Mouse (Mus musculus): ENCODE measurements around the gene Tnfrsf1b.

The Tnfrsf1b gene

DNA sequence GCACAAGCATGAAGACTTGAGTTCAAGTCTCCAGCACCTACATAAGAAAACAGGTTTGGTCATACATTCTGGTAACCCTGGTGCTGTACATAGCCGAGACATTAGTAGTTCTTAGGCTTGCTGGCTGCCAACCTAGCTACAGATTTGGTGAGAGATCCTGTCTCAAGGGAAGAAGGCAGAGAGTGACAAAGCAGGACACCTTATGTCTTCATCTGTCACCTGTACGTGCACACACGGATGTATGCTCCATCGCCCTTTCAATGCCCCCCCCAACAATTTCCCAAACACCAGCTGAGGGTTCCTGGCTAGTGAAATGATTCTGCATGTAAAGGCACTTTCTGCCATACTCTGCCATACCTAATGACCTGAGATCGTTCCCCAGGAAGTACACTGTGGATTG is 9.5 kb upstream of the Tnfrsf1b start:
- no peak for DNase-seq (ENCODE audit: low spot score)

DNA sequence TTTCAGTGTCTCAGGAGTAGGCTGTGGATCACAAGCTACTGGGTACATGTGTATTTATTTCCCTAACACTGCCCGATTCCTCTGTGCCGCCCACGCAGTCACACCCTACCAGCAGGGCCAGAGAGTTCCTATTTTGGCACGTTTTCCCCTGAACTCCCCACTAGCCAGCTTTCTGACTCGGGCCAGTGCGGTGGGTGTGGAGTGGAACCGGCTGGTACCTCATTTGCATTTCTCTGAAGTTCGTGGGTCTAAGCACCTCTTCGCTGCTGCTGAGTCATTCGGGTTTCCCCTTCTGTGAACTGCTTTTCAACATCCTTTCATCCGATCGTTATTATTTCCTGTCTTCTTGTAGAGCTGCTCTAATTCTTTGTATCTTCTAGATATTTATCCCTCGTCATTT is 7.7 kb upstream of the Tnfrsf1b start:
- DNase-seq (ENCODE audit: low spot score): peak; percentile 85

DNA sequence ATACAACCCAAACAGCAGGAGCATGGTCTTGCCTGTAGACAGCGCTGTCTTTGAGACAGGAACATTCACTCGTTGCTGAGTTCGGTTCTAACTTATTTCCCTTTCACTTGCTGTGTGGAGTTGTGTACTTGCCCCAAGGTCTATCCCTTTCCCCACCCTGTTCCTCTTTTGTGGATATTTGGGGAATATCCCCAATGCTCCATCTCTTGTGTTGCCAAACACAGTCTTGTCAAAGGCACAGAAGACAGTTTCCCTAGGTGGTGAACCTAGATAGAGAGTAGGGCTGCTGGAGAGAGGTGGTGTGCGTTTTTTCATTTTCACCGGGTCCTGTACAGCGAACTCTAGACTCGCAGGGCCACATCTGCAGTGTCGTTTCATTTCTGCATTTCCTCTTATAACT is 5.9 kb upstream of the Tnfrsf1b start:
- no peak for DNase-seq (ENCODE audit: low spot score)

DNA sequence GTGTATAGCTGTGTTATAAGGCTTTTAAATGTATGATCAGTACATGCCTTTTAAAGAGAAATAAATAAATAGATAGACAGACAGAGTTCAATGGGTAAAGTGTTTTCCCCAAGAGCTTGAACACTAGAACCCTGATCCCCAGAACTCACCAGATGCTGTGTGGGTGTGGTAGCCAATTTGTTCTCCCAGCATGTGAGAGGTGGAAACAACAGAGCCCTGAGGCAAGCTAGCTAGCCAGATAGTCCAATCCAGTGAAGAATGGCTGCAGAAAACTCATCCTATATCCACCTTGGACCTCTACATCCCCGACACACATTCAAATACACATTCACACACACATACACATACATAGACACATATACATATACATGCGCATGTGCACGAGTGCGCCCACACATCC is 4.9 kb upstream of the Tnfrsf1b start:
- DNase-seq (ENCODE audit: low spot score): no peak

DNA sequence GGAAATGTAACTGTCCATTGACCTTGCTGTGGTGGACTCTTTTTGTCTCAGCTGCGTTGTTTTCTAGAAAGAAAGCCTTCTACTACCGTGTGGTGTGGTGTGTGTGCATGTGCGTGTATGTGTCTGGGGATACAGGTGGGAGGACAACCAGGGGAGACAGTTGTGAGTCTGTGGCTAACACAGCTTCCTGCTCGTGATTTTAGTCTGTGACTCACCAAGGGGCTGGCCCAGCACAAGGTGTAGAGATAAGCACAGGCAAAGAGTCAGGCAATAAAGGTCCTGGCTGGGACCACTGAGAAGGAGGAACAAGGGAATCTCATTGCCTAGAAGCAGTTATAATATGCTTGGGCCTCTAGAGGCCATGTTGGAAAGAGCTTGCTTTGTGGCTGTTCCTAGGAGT is 3.3 kb upstream of the Tnfrsf1b start:
- peak; percentile 69 for DNase-seq (ENCODE audit: low spot score)

DNA sequence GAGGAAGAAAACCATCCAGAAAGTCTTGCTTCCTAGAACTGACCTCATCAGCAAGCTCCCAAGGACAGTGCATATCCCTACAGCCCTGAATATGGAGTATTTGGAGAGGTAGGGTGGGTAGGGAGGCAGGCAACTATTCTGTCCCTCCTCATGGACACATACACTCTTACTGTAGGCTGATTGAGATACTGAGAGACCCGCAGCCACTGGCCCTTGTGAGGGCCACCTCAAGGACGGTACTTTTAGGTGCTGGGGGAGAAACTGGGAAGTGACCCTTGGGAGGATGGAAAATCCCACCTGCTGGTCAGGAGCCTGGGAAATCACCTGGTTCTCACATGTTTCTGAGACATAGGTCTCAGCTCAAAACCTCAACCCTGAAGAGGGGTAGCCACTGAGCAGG is 886 bp upstream of the Tnfrsf1b start:
- DNase-seq (ENCODE audit: low spot score): no peak

DNA sequence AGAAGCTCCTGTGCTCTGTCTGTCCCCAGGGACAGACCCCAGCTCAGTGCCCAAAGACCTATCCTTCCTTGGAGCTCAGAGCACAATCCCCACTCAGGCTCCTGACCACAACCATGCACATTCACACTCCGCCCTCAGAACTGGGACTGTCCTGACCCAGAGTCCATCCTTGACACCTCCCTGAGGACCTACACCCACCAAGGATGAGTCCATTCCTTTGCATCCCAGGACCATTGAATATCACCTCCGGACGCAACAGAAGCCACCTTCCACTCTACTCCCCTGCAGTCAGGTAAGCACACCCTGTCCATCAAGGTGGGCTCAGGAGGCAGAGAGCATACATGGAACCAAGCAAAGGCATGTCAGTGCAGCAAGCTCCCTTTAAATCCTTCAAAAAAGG is 1.1 kb downstream of the Tnfrsf1b start:
- no peak for DNase-seq (ENCODE audit: low spot score)

DNA sequence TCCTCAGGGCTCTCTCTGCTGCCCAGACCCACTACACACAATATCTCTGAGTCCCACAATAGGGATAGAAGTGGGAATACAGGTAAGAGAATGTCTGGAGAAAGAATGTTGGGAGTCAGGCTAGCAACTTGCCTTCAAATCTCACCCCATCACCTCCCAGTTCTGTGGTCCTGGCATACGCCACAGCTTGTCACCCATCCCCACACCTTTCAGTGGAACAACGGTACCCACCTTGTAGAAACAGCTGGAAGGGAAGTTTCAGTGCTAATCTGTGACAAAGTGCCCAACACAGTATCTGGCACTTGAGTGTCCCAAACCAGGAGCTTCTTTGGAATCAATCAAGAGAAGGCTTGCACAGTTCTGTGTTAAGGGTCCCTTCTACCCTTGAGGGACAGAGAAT is 2.0 kb downstream of the Tnfrsf1b start:
- DNase-seq (ENCODE audit: low spot score): no peak

DNA sequence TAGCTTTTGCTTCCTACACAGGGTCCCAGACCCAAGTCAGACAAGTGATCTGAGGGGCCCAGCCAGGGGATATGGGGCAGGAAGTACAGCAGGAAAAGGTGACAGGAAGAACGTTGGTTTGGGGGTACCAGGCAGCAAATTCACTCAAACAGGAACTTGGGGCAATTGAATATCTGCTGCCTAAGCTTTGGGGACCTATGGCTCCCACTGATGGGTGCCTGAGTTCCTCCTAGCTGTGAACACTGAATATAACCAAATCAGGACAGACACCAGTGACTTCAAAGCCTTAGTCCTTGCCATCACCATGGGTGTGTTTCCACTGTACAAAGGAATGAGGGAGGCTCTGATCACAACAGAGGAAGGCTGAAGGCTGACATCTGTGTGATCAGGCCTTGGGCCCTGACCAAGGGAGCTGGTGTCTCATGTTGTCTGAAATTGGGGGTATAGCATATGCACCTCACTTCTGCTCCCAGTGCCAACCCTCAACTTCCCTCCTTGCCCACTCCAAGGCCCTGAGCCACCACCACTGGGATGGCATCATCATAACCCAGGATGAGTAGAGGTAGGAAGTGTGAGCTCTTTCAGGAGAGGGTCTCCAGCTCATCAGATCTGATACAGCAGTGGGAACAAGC is 3.8 kb downstream of the Tnfrsf1b start:
- no peak for DNase-seq (ENCODE audit: low spot score)

DNA sequence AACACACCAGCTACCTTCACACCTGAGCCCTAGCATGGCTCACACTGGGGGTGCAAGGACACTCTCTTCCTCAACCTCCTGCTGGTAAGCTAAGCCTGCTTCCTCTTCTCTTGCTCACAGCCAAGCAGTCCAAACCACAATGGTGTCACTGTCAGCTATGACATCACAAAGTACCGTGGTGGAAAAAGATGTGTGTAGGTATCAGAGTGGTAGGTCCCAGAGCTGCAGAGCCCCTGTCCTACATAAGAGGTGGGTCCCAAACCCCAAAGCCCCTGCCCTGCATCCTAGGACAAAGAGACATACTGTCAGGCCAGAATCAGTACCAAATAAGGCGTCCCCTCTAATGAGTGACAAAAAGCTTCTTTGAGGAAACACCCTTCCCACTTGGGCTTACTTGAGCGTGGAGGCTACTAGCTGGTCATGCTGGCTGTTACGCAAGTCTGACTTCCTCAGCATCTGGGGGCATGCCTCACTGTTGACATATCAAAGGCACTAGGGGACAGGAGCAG is 5.9 kb downstream of the Tnfrsf1b start:
- peak; percentile 82 for DNase-seq (ENCODE audit: low spot score)

DNA sequence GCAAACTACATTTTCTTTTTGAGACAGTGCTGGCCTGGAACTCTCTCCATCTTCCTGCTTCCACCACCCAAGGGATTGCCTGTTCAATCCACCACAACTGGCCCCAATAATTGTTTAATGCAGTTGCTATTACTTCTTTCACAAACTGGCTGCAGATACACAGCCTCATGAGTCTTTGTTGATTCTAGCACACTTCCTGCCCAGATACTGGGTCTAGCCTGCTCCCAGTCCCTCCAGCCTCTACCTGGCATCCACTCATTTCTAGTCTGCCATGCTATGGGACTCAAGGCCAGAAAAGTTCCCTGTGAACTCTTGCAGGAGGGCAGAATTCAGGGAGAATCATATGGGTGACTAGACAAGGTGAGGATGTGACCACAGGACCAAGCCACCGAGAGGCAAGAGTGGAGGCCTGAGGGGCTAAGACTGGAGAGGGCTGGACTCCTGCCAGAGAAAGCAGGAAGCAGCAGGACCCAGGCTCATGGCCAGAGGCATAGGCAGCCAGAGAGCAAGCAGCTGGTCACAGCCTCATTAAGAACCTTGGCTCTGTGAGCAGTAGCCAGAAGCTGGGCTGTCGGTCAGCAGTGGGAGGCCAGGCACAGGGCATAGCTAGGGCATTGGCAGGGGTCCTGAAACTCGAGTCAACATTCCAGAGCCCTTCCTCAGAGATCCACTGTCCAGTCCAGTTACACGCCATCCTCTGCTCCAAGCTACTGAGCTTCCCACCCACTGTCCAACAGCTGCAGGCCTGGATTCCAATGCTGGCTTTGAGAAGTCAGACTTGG is 7.4 kb downstream of the Tnfrsf1b start:
- no peak for DNase-seq (ENCODE audit: low spot score)

DNA sequence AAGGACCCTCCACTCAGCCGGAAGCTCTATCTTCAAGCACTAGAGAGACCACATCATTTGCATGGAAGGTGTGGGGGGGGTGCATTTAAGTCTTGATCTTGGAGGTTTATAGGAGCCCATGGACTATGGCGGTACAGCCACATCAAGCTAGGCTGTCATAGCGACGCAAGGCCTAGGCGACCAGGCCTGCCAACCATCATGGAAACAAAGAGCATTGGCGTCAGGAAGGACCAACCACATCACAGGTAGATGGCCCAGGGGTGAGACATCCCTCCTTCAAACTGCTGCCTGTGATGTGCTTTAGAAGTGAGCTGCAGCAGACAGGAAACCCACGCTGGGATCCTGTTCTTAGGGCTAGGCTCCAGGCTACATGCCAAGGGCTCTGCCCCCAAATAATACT is 10.6 kb downstream of the Tnfrsf1b start:
- peak; percentile 87 for DNase-seq (ENCODE audit: low spot score)

DNA sequence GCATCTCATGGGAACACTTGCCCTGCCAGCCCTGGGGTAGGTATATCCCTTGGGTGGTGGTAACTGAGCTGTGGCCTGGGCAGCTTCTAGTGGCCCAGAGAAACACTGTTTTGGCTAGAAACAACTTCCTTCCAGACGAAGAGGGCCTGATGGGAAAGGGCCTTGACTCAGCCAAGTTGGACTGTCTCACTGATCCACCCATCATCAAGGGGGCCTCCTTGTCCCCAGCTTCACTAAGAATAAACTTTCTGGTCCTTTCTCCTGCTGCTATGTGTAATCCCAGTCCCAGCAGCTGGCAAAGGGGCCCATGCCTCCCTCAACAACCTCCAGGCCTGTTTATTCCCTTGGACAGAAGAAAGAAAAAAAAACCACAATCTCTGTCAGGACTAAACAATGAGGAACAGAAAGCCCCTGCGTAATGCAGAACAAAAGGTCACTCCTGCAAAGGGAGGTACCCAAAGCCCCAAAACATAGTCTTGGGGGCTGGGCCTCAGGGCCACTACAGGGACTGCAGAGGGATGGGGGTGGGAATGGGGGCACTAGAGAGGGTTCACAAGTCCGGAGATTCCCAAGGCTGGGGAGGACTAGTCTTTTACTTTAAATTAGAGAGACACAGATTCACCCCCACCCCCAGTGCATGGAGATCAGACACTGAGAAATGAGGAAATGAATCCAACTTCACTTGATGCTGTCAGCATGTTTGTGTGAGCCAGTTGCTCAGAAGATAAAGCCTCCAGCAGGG is 13.0 kb downstream of the Tnfrsf1b start:
- DNase-seq (ENCODE audit: low spot score): no peak

DNA sequence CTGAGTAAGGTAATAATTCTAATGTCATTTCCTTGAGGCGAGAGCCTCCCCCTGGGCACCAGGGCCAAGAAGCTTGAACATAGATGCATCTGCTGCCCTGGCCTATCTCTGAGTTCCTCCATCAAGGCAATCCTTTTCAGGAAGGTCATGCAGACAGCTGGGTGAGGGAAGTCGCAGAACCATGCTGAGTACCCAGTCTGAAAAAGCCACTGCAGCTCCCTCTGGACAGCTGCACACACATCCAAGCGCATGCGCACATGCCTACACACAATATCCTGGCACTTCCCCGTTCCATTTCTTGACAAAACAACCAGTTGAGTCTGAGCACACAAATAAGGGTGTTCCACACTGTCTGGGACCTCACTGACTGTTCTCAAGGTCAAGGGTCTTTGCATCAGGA is 14.9 kb downstream of the Tnfrsf1b start:
- DNase-seq (ENCODE audit: low spot score): no peak

DNA sequence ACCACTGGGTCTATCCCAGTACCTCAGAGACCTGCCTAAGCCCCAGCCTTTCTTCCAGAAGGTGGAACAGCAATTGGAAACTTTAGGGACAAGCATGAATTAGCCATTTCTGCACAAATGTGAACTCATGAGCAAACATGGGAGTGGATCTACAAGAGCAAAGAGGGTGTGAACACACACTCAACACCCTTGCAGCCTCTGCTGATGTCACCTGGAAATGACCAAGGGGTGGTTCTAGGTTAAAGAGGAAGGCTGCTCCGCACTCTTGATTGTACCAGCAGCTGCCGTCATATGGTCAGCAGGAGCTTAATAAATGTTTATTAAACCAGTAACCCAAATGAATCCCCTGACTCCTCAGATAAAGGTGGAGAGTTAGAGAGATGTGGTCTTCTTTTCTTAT is 16.0 kb downstream of the Tnfrsf1b start:
- DNase-seq (ENCODE audit: low spot score): no peak

DNA sequence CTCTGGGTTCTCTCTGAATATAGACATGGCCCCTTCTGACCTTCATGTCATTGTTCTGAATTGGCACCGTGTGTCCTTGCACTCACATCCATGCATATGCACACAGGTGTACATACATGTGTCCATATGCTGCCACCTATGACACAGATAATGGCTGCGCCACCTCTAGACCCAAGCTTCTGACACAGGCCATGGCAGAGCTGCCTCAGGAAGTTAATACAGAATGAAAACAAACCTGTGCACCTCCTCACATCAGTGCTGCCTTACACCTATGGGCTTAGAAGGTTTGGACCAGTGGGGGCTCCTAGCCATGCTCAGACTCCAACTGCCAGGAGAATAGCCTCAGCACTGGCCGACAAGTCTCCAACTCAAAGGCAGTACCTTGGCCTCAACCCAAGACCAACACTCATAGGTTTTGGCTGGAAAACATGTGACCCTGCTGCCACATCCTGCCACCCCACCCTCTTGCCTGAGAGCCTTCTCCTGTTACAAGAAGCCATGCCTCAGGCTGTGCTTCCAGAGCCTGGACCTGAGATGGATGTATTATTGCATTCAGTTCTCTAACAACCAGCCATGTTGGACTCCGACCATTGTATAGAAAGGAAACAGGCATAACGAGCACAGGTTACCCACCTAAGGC is 17.0 kb downstream of the Tnfrsf1b start:
- DNase-seq (ENCODE audit: low spot score): peak; percentile 55

DNA sequence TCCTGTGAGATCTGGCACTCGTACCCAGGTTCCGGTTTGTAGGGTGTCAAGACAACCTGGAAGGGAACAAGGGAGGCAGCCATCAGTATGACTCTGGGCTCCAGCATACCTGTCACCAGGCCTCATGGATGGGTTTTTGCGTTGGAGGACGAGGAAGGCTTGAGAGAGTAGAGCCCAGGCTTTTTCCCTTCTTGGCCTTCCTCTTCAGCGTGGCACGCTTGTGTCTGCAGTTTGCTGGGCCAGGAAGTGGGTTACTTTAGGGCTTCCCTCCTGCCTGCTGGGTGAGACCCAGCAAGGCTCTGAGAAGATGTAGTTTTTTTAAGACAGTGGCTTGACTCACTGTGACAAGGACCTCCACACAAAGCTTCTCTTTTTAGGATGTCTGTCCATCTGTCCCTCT is 17.6 kb downstream of the Tnfrsf1b start:
- DNase-seq (ENCODE audit: low spot score): peak; percentile 62

DNA sequence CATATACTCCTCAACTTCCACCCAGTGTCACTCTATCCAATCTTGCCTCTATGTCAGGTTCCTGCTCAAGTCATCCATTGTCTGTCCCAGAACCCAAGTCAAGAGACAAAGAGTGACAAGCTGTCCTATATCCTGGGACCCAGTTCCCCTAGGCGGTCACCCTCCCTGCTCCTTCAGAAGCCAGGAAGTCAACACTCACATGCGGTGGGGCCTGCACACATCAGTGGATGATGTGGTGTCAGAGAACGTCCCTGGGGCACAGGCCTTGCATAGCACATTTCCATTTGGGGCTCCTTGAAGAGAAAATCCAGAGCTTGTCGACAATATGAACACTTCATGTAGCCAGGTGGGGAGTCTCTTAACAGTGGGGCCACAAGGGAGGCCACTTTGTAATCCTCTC is 22.1 kb downstream of the Tnfrsf1b start:
- peak; percentile 45 for DNase-seq (ENCODE audit: low spot score)

DNA sequence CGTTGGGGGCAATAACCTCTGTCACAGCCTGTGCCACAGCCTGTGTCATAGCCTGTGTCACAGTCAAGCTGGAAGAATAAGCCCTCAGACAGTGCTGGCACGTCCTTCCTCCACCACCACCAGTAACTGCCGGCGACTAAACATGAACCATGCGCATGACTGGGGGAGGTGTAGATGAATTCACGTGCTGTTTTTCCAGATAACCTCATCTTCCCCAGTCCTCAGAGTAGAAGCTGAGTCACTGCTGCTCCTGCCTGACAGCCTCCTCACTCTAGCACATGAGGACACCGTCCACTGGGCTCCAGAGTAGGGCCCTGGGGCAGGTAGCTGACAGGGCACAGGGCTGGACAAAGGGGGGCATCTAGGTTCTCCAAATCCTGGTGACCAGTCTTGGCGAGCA is 24.6 kb downstream of the Tnfrsf1b start:
- DNase-seq (ENCODE audit: low spot score): peak; percentile 31

DNA sequence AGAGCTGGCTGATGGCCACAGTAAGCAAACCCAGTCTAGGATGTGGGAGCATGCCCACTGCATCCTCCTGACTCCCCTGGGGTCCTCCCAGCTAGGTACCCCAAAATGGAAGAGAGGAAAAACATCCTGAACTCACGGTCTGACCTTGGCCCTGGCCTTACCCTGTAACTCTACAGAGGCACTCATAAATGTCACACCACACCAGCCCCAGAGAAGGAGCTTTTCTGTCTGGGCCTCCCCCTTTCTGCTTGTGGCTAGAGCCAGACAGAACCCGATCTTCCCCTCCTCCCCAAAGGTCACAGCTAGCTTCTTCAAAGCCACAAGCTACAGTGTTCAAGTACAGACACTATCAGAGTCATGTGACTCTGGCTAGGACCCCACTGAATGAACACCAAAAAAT is 25.3 kb downstream of the Tnfrsf1b start:
- peak; percentile 41 for DNase-seq (ENCODE audit: low spot score)

DNA sequence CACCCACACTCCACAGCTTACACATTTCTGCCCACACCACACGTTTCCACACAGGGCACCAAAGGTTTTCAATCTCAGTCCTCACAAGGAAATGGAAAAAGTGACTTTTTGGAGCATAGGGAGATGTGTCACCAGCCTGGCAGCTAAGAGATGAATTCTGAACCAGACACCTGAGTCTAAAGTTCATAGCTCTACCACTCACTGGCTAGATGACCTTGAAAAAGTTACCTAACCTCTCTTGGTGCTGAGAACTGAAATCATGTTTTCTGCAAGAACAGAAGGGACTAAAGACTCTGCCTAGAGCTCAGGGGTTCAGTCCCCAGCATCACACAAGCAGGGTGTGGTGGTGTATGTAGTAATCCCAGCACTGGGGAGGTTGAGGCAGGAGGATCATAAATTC is 26.7 kb downstream of the Tnfrsf1b start:
- no peak for DNase-seq (ENCODE audit: low spot score)

DNA sequence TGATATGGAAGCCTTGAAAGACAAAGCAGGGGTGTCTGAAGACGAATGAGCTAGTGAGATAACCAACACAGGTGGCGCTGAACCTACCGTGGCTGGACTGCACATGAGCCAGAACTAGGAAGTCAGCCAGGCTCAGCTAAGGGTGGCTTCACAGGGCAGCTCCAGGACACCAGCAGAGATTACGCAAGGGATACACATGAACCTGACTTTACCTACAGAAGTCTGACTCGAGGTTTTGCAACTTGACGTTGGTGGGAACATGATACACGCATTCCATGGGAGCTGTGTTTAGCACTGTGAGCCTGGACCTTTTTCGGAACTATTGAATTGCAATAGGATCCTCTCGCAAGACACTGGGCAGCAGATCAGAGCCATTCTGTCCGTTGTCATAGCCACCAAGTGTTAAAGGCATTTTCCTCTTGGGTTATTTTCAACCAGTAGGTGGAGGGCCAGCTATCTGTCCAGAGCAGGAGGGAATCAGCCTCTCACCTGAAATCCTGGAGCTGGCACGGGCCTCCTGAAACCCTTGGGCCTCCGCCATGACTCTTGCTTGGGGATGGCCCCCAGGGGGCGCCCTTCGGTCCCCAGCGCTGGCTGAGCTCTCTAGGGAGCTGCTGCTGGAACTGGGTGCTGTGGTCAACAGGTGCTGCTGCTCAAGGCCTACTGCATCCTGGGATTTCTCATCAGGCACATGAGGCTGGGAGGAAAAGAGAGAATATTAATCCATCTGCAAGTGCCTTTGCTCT is 27.3 kb downstream of the Tnfrsf1b start:
- DNase-seq (ENCODE audit: low spot score): peak; percentile 56
